Mouse (Mus musculus) cerebellum, adult 9-11 months (tissue): Measurements from ENCODE around the gene Fmnl1.

Experiments used
- DNase-seq: peaks from one replicate; pipeline ENCODE4 v3.0.0; 2022

Gene Fmnl1

DNA sequence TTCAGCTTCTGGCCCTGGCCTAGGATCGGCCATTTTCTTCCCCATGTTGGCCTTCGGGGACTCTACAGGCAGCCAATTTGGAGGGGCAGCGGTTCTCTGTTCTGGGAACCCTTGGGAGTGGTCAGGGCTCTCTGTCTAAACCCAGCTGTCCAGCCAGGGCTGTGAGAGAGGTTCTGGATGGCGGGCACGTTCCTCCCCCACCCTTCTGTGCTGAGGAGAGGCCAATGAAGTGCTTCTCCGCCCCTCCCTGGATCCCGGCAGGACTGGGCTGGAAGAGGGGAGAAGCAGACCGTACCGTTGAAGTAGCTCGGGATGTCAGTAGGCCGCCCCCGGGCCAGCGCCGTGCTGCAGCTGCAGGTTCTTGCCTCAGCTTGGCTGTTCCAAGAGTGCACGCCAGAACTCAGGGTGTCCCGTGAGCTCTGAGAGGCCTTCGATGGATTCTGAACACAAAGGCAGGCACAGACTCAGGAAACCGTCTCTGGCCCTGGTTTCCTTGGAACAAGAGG is 53.1 kb downstream of the Fmnl1 start:
- no peak for DNase-seq

DNA sequence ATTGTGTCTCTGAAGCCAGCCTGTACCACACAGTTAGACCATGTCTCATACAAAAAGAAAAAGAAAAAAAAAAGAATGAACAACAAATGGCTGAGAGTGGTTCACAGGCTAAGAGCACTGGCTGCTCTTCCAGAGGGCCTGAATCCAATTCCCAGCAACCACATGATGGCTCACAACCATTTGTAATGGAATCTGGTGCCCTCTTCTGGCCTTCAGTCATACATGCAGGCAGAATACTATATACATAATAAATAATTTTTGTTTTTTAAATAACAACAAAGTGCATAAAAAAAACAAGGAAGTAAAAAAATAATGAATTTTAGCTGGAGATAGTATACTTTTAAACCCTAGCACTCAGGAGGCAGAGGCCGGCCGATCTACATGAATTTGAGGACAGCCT is 58.7 kb downstream of the Fmnl1 start:
- no peak for DNase-seq

DNA sequence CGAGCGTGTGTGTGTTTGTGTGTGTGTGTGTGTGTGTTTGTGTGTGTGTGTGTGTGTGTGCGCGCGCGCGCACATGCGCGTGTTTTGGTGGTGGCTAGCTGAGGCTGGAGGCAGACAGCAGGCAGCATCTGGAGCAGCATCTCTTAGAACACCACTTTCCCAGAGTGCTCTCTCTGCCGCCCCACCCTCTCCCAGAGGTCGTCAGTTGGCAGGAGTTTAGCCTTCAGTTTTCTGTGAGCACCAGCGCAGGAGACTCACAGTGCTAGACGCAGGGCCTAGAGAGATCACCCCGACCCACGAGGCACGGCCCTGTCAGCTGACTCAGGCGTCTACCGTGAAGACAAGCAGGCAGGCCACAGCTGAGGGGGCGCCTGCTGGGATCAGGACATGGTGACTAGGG is 59.7 kb downstream of the Fmnl1 start:
- DNase-seq = no peak

DNA sequence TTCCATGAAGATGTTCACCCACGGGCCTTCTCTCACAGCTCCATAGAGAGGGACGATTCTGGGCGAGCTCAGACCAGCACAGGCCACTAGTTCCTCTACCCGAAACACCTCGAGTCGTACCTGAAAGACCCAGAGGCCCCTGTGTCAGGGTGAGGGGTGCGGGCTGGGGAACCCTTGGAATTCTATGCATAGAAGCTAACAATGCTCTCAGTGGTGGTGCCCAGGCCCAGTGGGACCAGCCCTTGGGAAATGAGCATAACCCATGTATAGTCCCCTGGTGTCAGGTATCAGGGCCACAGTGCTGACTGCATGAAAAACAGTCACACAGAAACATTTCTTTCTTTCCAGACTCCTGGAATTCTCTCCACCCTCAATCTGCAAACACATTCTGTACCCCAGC is 60.5 kb downstream of the Fmnl1 start:
- DNase-seq = no peak

DNA sequence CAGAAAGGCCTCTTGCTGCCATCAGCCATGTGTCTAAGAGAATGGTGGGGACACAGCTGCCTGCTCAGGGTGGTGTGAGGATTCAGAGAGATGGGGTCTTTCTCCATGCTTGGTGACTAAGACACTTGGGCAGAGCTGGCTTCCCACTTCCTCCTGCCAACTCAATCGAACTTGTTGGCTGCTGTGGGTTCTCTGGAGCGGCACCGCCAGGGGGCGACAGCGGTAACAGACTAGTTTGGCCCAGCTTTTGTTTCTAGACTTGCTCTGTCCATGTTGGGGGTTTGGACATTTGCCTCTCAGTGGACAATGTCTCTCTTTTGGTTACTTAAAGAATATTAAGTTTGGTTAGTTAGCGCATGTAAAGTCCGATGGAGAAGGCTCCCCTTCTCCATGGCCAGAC is 62.1 kb downstream of the Fmnl1 start:
- DNase-seq = peak; percentile 76

DNA sequence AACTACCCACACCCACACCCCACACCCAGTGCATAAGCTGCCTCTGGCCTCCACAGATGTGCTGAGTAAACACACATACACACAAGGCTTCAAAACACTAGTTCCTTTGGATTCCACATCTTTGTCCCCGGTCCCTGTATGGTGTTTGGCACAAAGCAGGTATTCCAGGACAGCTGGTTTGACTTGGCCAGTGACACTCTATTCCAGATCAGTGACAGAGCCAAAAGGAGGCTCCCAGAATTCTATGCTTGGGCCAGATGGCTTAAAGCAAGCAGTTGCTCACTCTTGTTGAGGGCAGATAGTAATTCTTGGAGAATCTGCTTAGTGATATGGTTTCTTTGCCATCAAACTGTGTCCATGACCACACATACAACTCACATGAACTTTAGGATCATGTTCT is 63.5 kb downstream of the Fmnl1 start:
- no peak for DNase-seq

DNA sequence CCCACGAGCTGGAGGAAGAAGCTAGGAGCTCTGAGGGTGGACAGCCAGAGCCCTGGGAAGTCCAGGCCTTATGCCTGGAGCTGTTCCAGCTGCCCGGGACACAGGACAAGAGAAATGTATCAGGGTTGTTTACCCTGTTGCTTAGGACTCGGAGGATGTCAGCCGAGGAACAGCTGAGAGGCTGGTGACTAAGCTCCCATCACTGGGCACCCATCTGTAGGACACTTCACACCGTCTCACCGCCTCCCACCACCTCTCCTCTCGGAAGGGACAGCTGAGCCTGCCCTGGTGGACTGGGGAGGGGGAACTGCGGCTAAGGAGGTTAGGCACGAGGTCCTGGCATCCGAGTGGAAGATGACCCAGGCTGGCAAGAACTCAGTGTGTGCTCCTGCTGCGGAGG is 64.8 kb downstream of the Fmnl1 start:
- DNase-seq = no peak

DNA sequence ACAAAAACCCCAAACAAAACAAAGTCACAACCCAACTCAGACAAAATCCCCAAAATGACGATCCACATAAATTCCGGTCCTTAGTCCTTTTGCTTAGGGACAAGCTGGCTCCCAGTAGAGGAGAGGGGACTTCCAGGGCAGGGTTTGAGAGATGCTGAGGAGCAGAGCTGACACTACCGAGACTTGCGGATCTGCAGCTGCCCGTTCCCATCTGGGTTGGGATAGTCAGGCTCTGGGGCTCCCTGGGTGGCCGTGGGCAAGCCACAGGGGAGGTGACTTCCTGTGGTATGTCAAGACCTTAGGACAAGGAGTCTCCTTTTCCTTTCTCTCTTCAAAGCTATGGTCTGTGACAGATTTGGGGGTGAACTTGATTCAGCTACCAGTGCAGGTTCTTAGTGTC is 65.5 kb downstream of the Fmnl1 start:
- no peak for DNase-seq

DNA sequence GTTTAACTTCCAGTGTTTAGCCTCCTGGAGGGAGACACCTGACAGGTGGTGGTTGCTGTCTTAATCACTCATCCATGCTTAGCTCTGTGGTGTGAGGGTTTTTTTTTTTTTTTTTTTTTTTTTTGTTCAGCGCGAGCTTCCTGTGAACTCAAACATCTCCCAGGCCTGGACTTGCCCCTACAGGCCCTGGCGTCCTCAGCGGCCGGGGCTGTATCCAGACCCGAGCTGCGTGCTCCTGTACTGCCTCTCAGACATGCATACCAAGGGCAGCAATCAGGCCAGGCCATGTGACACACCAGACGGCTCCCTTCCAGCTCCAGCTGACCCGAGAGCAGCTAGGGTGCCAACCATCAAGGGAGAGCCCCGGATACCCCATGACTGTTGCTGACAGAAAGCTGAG is 66.0 kb downstream of the Fmnl1 start:
- DNase-seq = no peak

DNA sequence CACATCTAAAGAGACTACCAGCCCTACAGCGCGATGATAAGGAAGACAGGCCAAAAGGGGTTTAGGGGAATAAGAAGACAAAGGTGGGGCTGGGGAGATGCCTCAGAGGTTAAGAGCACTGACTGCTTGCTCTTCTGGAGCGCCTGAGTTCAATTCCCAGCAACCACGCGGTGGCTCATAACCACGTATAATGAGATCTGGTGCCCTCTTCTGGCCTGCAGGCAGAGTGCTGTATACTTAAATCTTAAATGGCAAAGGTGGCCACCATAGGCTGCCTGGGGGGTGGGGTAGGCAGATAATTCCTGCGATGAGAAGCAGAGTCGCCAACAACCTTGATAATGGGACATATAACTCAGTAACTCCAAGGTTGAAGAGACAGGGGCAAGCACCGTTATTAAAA is 66.8 kb downstream of the Fmnl1 start:
- no peak for DNase-seq

DNA sequence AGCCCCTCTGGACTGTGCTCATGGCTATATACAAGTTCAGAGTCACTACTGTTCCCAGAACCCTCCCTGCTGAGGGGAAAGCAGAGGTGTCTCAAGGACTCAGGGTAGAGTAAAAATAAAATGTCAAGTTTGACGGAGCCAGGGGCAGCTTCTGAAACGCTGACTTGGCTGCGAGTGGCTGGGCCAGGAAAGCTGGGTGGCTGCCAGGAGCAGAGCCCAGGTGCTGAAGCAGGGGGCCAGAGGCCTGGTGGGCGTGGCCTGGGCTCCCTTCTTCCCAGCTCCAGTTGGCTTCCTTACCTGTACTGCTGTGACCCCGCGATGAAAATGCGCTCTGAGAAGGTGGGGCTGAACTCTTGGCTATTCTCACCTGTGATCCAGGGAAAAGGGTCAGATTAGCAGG is 69.8 kb downstream of the Fmnl1 start:
- DNase-seq = no peak

DNA sequence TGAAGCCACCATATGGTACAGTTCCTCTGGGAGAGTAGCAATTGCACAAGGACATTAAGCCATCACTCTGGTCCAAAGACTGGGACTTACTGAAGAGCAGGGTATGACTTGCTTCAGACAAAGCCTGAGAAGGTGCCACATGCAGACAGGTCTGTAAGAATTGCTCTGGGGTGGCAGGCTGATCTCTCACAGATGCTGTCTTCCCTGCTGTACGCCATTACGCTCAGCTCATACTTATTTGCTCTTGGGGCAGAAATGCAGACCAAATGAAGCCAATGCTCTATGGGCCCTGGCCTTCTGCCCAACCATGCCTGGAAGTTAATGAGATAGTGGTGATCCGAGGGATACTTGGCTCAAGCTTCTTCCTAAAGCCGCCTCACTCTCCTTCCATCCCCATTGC is 73.9 kb downstream of the Fmnl1 start:
- peak; percentile 69 for DNase-seq

DNA sequence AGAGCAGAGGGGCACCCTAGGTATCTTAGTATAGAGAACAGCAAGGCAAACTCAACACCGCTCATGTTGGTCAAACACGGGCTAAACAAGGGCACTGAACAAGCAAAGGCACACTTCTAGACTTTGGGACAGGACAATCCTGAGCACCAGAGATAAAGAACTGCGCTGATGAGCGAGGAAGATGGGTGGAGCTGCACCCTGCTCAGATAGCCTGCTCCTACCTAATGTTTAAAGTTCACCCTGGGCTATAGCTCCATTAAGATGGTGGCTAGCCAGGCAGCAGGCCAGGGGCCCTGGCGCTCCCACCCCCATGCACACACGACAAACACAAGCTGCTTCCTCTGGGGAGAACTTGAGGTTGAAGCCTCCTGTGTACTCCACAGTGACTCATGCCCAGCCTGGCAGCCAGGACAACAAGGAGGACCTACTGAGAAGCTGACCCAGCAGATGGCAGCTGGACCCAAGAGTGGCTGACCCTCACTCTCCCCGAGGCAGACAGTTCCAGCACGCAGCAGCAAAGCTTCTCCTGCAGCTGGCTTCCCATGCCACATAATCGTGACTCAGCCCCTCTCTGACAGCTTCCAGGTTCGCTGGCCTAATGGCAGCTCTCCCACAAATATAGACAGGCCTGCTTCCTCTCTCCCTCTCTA is 75.3 kb downstream of the Fmnl1 start:
- peak; percentile 60 for DNase-seq

DNA sequence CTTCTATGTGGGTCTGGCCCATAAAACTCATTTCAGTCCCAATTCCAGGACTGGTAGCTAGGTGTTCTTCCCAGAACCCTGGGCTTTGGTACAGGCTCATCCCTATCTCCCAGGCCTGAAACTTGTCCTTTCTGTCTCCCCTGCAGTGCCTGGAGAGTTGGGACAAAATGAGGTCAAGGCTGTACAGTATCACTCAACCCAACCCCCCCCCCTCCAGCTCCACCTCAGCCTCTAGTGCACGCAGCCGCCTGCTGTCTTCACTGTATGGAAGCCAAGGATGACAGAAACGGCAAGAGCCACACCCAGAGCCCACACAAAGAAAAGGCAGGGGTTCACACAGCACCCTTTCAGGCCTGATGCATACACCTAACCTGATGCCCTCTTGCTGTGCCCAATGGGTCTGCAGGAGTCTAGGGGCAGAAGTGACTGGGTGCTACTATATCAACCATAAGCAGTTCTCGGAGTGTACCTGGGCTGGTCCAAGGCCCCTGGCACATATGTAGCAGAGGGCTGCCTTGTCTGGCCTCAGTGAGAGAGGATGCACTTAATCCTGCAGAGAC is 75.9 kb downstream of the Fmnl1 start:
- DNase-seq = no peak

DNA sequence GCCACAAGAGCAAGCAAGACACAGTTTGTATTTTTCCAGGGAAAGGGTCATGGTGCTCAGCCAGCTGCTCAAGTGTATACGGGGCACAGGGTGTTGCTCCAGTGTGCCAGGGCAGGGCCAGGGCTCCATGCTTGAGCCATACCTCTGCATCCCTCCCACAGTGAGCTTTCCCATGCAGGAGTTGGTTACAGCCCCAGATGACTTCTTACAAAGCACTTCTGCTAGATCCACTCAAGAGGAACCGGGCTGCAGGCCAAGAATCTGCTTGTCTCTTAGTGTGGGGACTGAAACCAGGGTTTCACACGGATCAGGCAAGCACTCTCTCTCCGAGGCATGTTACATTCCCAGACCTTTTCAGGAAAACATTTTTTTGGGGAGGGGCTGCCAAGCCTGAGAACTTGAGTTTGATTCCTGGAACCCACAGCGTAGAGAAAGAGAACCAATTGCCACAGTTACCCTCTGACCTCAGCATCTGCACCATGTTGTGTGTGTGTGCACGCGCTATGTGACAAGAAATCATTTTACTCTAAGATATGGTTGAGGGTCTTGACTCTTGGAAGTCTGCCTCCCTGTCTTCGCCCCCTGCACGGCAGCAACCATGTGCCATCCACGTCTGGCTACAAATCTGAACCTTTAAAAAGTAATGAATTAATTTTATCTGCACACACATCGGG is 76.7 kb downstream of the Fmnl1 start:
- DNase-seq = peak; percentile 64
